Mouse (Mus musculus): Measurements from ENCODE around the gene Kcnab3. TPM values are rescaled to one million over a fixed set of nuclear protein-coding genes. Genes with fewer than 3 reads are reported as not detected.

Gene Kcnab3
- polyA plus RNA-seq, 1 experiment from 2014 or later = 2.4 TPM

DNA sequence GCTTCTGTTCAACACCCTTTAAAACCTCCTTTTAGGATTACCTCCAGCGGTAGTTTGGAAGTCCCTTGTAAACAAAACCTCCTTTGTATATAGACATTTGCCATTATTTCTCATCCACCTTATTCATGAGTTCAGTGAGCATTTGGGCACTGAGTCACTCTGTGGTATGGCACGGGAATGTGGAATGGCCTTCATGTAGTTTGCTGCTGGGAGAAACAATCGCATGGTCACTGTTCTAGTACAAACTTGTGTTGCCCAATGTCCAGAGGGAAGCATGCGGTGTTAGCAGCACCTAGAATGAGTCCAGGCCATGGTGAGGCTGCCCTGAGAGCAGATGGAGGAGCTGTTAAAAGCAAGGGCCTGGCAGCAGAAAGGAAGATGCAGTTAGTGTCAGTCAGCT is 8.7 kb downstream of the Kcnab3 start:
- no peak for ATAC-seq (ENCODE audit: low FRiP score, low read depth)
- H3K27me3 ChIP-seq = no peaks in the 10 kb centered on the region; the same call in 1 of the 2 replicates
- H3K27ac ChIP-seq = no peak overlapping the region
- H3K4me1 ChIP-seq = peaks cover 24% of the 10 kb centered on the region
- no peaks in the 10 kb centered on the region for H3K36me3 ChIP-seq
- WGBS = 57% methylated on average over 4 of the region's 4 CpGs
- H3K4me2 ChIP-seq (replicated peaks) = no peak overlapping the region
- H3K4me3 ChIP-seq = no peak overlapping the region
- H3K9ac ChIP-seq = no peak overlapping the region
- H3K9me3 ChIP-seq = no peaks in the 10 kb centered on the region

DNA sequence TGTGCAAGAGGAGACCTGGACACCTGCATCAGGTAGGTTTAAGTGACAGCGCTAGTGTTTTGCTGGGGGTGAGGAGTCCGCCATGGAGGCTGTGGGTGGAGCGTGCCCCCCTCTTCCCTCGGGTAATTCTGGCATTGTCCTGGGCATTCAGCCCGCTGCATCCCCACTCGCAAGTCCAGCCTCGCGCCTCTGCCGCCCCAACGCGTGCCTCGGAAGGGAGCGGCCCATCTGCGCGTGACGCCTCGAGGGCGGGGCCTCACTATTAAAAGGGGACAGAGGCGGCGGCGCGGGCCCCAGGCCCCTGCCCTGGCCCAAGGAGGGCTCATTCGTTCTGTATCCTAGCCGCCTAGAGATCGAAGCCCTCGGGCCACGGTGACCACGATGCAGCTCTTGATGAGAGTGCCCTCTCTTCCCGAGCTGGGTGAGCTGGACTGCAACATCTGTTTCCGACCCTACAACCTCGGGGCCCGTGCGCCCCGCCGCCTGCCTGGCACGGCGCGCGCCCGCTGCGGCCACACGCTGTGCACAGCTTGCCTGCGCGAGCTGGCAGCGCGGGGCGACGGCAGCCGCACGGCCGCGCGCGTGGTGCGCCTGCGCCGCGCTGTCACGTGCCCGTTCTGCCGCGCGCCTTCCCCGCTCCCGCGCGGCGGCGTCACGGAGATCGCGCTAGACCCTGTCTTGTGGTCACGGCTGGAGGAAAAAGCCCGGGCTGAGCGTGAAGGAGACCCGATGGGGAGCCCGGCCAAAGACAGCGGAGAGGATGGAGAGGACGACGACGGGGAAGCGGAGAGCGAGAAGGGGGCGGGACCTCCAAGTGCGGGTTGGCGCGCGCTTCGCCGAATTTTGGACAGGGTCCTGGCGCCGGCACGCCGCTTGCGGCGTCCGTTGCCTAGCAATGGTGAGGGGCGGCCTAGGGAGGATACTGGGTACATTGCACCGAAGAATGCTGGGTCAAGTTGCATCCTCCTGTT is 14.4 kb downstream of the Kcnab3 start, which contains the start of gene Rnf227:
Gene Rnf227, plus strand, starts transcription at position 301 of the 971 bp plus-strand sequence.
- 2% methylated on average over 99 of the region's 99 CpGs for WGBS
- Histone ChIP-seq H3K4me3 (peak within 1 kb of the TSS; percentile 63), H3K4me2 (replicated peaks) (peak within 1 kb of the TSS; percentile 82), H3K36me3 (peaks cover 28% of the 10 kb centered on the region), H3K4me1 (peaks cover 15% of the 10 kb centered on the region), H3K9ac (peak within 1 kb of the TSS; percentile 79), H3K27me3 (no peaks in the 10 kb centered on the region), H3K27ac (peak within 1 kb of the TSS; percentile 88), H3K9me3 (no peaks in the 10 kb centered on the region)
- ATAC-seq (ENCODE audit: low FRiP score, low read depth) = peak; percentile 89

DNA sequence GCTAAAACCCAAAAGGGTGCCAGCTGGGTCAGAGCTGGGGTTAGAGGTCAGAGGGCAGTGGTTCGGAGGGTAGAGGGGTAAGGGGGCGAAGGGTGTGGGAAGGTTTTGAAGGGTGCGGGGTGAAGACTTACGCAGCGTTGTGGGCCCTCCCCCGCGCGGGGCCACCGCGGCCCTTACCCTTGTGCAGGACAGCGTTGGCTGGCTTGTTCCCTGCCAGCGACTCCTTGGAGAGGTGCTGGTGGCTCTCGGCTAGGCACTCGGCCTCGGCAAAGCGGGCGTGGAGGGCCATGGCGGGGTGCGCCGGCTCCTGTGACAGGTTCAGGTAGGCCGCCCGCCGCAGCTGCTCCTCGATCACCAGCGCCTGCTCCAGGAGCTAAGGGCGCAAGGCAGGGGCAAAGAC is 20.4 kb downstream of the Kcnab3 start:
- no peak overlapping the region for H3K27ac ChIP-seq
- peaks cover 2% of the 10 kb centered on the region for H3K4me1 ChIP-seq
- no peak overlapping the region for H3K4me3 ChIP-seq
- no peak overlapping the region for H3K4me2 ChIP-seq (replicated peaks)
- H3K27me3 ChIP-seq = no peaks in the 10 kb centered on the region
- no peak for ATAC-seq (ENCODE audit: low FRiP score, low read depth)
- WGBS = 87% methylated on average over 24 of the region's 26 CpGs
- peaks cover 88% of the 10 kb centered on the region for H3K36me3 ChIP-seq
- H3K9ac ChIP-seq = no peak overlapping the region
- no peaks in the 10 kb centered on the region for H3K9me3 ChIP-seq

DNA sequence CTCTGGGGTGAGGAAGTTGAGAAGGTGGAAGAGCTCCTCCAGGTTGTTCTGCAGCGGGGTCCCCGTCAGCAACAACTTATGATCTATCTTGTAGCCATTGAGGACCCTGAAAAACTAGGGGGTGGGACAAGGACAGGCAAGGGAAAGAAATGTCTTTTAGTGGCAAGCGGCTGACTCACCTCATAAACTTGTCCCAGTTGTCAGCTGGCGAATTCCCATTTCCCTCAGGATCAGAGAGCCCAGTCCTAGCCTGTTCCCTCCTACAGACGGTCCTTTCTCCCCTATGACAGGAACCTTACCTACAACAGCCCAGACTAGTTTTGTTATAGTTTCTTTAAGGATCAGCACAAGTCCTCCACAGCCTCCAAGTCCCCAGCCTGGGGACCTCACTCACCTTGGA is 30.5 kb downstream of the Kcnab3 start:
- Histone ChIP-seq H3K4me1 (no peaks in the 10 kb centered on the region), H3K4me3 (no peak overlapping the region), H3K4me2 (replicated peaks) (no peak overlapping the region), H3K9ac (no peak overlapping the region), H3K27me3 (no peaks in the 10 kb centered on the region), H3K27ac (no peak overlapping the region), H3K36me3 (peaks cover 100% of the 10 kb centered on the region), H3K9me3 (no peaks in the 10 kb centered on the region)
- ATAC-seq (ENCODE audit: low FRiP score, low read depth) = no peak
- WGBS = 83% methylated on average over 5 of the region's 5 CpGs

DNA sequence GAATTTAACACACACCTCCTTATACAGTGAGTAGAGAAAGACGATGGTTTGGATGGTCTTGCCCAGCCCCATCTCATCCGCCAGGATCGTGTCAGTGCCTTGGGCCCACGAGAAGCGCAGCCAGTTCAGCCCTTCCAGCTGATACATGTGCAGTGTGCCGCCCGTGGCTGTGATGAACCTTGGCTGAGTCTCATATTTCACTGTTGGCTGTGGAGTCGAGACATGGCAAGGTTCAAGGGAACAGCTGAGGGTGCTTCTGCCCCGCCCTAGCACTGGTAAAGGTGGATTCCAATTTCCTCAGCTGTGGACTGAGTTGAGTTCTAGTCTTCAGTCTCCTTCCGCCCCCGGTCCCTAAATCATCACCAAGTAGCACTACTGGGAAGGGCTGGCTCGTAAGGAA is 31.6 kb downstream of the Kcnab3 start:
- peak; percentile 26; the same call in 1 of the 2 replicates for ATAC-seq (ENCODE audit: low FRiP score, low read depth)
- Histone ChIP-seq H3K4me3 (no peak overlapping the region), H3K9me3 (no peaks in the 10 kb centered on the region), H3K27ac (no peak overlapping the region), H3K9ac (no peak overlapping the region), H3K4me1 (peaks cover 4% of the 10 kb centered on the region), H3K36me3 (peaks cover 99% of the 10 kb centered on the region), H3K4me2 (replicated peaks) (no peak overlapping the region), H3K27me3 (no peaks in the 10 kb centered on the region)
- WGBS = 84% methylated on average over 12 of the region's 12 CpGs

DNA sequence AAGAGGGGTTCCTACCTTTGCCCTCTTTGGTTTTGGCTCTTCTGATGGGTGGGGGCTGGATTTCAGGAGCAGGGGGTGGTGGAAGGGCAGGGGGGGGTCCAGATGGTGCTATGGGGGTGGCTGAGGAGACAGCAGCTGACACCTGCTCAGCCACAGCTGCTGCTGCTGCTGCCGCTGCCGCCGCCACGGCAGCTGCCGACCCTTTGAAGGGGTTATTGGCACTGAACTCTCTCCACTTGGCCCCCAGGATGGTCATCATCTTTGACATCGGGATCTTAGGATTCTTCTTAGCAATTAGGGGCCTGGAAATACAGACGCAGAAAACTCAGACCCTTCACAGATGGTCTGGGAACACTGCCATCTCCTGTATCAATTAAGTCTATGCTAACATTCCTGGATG is 36.0 kb downstream of the Kcnab3 start:
- H3K4me3 ChIP-seq = no peak overlapping the region
- 0 out of 2 replicates have a peak, but pooled peaks cover 3% of the 10 kb centered on the region for H3K9me3 ChIP-seq
- no peak overlapping the region for H3K4me2 ChIP-seq (replicated peaks)
- H3K4me1 ChIP-seq = peaks cover 40% of the 10 kb centered on the region
- H3K36me3 ChIP-seq = peaks cover 75% of the 10 kb centered on the region
- WGBS = 53% methylated on average over 7 of the region's 7 CpGs
- H3K27me3 ChIP-seq = no peaks in the 10 kb centered on the region
- H3K9ac ChIP-seq = no peak overlapping the region
- no peak overlapping the region for H3K27ac ChIP-seq
- no peak for ATAC-seq (ENCODE audit: low FRiP score, low read depth)

DNA sequence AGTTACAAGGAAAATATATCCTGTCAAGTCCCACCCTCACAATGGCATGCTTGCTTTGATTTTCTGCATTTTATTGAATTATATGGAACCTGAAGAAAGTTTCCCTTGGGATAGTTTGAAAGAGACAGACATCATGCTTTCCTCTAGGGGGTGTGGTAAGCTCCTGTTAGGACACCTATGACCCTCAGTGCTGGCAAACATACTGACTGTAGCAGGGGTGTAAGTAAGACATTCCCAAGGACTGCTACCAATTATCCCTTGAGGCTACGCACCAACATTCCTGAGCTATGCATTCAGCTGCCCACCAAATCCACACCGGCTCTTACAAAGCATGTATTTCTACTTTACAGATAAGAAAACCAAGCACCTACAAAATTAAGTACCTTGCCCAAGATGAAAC is 36.4 kb downstream of the Kcnab3 start:
- WGBS = 20% methylated on average over 2 of the region's 2 CpGs

DNA sequence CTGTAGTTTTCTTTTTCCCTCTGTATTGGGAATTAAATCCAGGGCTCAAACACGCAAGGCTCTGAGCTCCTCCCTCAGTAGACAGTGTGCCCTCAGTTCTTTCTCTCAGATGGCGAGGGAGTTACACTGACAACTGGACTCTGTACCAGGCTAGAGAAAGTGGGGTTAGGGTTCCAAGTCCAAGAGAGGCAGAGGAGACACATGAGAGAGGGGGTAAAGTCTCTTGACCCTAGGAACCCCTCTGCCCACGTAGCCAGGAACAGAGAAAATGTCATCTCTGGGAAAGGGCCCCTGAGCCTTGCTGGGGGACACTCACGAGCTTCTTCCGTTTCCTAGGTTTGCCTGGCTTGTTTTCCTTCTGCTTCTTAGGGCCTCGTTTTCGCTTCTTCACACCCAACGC is 38.3 kb downstream of the Kcnab3 start:
- H3K4me3 ChIP-seq = peak overlapping the region; percentile 87
- H3K9me3 ChIP-seq = 0 out of 2 replicates have a peak, but pooled peaks cover 3% of the 10 kb centered on the region

More for the DNA sequence above, 36.4 kb downstream of the Kcnab3 start:
- Histone ChIP-seq H3K9ac (no peak overlapping the region), H3K9me3 (0 out of 2 replicates have a peak, but pooled peaks cover 3% of the 10 kb centered on the region), H3K36me3 (peaks cover 70% of the 10 kb centered on the region), H3K27ac (no peak overlapping the region), H3K27me3 (no peaks in the 10 kb centered on the region), H3K4me1 (peaks cover 40% of the 10 kb centered on the region), H3K4me2 (replicated peaks) (no peak overlapping the region), H3K4me3 (no peak overlapping the region)
- ATAC-seq (ENCODE audit: low FRiP score, low read depth) = no peak

DNA sequence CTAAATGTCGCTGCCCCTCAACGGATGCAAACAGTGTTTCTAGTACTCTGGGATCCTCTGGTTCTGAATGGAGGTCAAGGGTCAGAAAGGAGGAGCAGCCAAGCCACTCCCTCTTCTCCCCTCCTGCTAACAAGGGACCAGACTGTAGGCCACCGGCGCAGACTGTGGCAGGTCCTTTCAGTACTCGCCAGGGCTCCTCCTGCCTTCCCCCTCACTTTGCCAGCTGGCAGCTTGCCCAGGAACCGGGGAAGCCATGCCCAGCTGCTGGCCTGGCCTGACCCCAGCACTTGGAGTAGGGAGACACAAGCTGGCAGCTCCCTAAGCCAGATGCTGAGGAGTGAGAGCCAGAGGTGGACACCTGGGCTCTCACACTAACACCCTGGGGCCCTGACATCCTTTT is 38.9 kb downstream of the Kcnab3 start:
- H3K27ac ChIP-seq = peak overlapping the region; percentile 100
- 0 out of 2 replicates have a peak, but pooled peaks cover 3% of the 10 kb centered on the region for H3K9me3 ChIP-seq
- WGBS = 2% methylated on average over 6 of the region's 6 CpGs
- H3K4me2 ChIP-seq (replicated peaks) = peak overlapping the region; percentile 98
- ATAC-seq (ENCODE audit: low FRiP score, low read depth) = peak; percentile 22
- H3K4me3 ChIP-seq = peak overlapping the region; percentile 87
- H3K4me1 ChIP-seq = peaks cover 45% of the 10 kb centered on the region
- no peaks in the 10 kb centered on the region for H3K27me3 ChIP-seq
- H3K36me3 ChIP-seq = peaks cover 46% of the 10 kb centered on the region
- peak overlapping the region; percentile 73 for H3K9ac ChIP-seq

More for the DNA sequence above, 38.3 kb downstream of the Kcnab3 start:
- peaks cover 51% of the 10 kb centered on the region for H3K36me3 ChIP-seq
- no peaks in the 10 kb centered on the region for H3K27me3 ChIP-seq
- ATAC-seq (ENCODE audit: low FRiP score, low read depth) = no peak
- H3K27ac ChIP-seq = peak overlapping the region; percentile 100; the same call in 1 of the 2 replicates
- H3K9ac ChIP-seq = peak overlapping the region; percentile 73
- WGBS = 59% methylated on average over 8 of the region's 8 CpGs
- H3K4me2 ChIP-seq (replicated peaks) = peak overlapping the region; percentile 98
- H3K4me1 ChIP-seq = peaks cover 42% of the 10 kb centered on the region

DNA sequence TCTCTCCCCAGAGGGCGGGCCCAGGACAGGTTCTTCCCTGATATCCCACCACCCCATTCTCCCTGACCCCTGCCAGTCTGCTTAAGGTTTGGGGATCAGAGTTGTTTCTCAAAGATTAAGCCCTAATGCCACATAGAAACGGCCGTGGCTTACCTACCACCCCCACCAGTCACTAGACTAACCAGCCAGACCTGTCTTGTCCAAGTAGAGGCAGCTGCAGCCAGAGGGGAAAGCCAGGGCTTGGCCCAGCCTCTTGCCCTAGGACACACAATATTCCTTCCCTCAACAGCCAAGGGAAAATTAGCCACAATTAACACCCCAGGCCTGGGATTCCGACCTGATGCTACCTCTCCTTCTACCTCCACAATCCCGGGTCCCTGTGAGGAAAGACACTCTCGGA is 39.7 kb downstream of the Kcnab3 start:
- Histone ChIP-seq H3K4me3 (peak overlapping the region; percentile 87), H3K27ac (peak overlapping the region; percentile 100), H3K9me3 (0 out of 2 replicates have a peak, but pooled peaks cover 3% of the 10 kb centered on the region), H3K36me3 (peaks cover 38% of the 10 kb centered on the region), H3K4me2 (replicated peaks) (peak overlapping the region; percentile 98), H3K27me3 (no peaks in the 10 kb centered on the region), H3K4me1 (peaks cover 50% of the 10 kb centered on the region), H3K9ac (peak overlapping the region; percentile 73)
- no peak for ATAC-seq (ENCODE audit: low FRiP score, low read depth)
- WGBS = 16% methylated on average over 6 of the region's 6 CpGs

DNA sequence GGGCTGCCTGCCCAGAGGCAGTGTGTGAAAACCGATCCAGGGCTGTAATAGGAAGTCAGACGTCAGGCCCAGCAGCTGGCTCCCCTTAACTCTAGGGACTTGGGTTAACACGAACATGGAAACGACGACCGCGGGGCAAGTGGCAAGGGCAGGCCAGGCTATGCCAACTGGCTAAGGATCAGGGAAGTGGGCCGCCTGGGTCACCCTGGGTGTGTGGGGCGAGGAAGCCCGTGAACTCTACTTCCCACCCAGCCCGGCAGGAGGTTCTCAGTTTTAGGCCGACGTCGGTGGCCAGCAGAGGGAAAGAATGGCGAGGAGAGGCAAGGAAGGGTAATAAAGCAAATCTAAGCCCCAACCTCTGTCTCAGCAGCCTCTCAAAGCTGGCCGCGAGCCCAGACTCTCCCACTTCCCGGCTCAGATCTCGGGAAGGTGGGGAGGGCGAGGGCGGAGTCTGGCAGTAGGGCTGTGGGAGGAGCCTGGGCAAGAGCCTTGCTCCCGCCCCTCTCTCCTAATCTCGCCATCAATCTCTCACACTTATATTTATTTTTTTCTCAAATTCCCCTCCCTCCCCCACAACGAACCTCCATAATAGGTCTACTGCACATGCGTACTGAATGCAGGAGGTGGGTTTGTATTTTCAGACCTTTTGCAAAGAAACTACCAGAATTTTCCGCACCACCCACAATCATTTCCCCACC is 40.2 kb downstream of the Kcnab3 start:
- no peaks in the 10 kb centered on the region for H3K27me3 ChIP-seq
- H3K4me2 ChIP-seq (replicated peaks) = peak overlapping the region; percentile 98
- under 1% methylated on average over 26 of the region's 26 CpGs for WGBS
- peak overlapping the region; percentile 100 for H3K27ac ChIP-seq
- peaks cover 55% of the 10 kb centered on the region for H3K4me1 ChIP-seq
- 0 out of 2 replicates have a peak, but pooled peaks cover 3% of the 10 kb centered on the region for H3K9me3 ChIP-seq
- H3K9ac ChIP-seq = peak overlapping the region; percentile 73
- ATAC-seq (ENCODE audit: low FRiP score, low read depth) = peak; percentile 86
- H3K4me3 ChIP-seq = peak overlapping the region; percentile 87
- peaks cover 32% of the 10 kb centered on the region for H3K36me3 ChIP-seq
